Mouse (Mus musculus) activated CD4-positive, CD25-positive, alpha-beta regulatory T cell, adult 4 months (primary cell): ENCODE measurements around the gene F12. TPM values are rescaled to one million over a fixed set of nuclear protein-coding genes. Genes with fewer than 3 reads are reported as not detected.
"Not testable (repeated sequence)": the region's sequence is repeated elsewhere in the genome, so short reads cannot be mapped to it uniquely, and the experiment has no call there.

Source experiments
- ATAC-seq: one replicate; pipeline ENCODE4 v1.8.0; 2017
- polyA plus RNA-seq, 2 experiments: library from polyadenylated mRNA; unstranded; fragments of 100-300 nt; shearing (Covaris generic); gene quantifications; one replicate each; pipeline ENCODE4 v1.2.1; 2017

The F12 gene
- polyA plus RNA-seq, 2 experiments from 2014 or later, result not detected

DNA sequence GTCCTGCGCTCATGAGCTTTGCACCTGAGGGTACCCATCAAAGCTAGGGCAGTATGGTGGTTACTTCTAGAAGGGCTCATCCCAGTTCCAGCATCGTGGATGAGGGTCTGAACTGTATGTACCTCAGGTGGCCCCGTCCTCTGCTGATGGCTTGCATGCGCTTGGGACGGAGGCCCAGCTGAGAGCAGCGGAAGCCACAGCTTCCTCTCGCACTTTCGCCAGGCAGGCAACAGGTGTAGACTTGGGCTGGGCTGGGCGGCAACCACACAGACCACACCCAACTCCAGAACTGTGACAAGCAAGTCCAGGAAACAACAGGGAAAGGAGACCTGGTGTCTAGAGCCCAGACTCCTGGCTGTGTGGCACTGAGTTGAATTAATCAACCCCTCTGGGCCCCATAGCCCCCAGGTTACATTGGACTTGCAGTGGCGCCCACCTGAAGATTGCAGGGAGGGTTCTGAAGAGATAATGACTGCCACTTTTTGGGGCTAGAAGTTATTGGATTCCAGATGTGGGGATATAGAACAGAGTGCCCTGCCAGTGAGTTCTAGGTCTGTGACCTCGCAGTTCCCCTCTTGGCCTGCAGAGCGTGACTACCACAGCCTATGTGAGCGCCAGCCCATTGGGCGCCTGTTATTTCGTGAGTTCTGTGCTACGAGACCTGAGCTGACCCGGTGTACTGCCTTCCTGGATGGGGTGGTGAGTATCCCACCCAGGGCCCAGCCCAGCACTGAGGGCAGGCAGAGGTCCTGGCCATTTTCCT, 23.3 kb upstream of the F12 start:
- peak; percentile 15 for ATAC-seq

DNA sequence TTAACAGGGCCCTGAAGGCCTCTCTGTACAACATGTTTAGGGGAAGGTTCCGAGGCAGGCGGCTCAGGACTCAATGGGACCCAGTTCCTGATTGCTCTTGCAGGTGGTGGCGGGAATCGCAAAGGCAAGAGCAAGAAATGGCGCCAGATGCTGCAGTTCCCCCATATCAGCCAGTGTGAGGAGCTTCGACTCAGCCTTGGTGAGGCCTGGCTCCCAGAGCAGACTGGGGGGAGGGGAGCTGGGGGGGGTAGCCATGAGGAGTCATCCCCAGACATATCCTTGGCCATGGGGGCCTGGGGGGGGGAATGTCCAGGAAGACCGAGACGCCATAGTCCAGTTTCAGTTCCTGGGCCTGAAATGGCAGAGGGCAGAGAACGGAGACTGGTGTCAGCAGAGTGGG, 22.6 kb upstream of the F12 start:
- no peak for ATAC-seq

DNA sequence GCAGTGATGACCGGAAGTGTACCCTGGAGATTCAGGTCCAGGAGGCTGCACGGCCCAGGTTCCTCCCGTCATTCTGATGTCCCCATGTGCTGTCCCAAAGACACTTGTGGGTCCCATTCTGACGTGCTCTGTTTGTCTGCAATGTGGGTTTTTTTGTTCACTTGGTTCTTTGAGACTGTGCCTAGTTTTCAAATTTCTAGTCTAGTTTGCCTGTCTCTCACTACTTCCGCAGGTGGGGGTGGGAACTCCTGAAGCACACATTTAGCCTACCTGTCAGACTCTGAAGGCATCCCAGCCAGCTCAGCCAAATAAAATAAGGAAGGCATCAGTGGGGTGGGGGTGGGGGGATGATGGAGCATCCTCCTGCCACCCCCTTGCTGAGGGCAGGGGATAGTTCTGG, 21.5 kb upstream of the F12 start:
- ATAC-seq, result no peak

DNA sequence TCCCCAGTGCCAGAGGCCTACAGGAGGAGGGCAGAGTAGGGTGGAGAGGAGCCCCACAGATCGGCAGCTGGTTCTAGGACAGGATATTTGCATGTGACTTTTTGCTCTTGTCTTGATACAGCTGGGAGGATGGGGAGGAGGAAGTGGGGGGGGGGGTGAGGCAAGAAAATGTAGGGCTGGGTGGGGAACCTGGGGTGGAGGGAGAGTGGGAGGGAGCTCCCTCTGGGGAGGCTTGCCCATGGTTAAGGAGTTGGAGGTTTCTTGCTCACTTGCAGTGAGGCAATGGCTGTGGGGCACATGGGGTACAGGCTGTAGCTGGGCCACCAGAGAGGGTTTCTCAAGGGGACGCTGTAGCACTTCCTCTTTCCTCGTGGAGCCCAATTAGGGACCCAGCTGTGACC, 20.9 kb upstream of the F12 start:
- ATAC-seq, result peak; percentile 4

DNA sequence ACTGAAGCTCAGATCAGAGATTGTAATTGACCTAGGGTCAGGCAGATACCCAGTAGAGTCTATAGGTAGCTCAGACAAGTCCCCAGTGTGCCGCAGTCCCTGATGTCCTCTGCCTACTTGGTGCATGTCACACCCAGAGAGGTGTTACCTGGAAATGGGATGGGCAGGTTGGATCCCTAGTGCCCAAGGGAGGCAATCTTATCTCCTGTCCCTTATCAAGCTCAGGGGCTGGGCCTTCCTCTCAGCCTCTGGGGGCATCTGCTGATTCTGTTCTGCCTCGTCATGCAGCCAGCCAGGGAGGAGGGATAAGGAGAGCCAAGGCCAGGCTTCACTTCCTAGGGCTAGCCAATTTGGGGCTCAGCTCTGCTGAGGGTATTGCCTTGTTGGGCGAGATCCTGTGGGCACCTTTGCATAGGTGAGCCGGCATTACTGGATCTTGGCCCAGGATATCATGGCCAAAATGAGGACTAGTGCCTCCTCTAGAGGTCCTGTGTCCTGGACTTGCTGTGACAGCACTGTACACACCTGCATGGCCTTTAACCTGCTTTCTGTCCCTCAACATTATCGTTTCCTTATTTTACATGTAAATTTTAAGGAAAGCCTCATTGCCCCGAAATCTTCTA, 20.0 kb upstream of the F12 start:
- no peak for ATAC-seq

DNA sequence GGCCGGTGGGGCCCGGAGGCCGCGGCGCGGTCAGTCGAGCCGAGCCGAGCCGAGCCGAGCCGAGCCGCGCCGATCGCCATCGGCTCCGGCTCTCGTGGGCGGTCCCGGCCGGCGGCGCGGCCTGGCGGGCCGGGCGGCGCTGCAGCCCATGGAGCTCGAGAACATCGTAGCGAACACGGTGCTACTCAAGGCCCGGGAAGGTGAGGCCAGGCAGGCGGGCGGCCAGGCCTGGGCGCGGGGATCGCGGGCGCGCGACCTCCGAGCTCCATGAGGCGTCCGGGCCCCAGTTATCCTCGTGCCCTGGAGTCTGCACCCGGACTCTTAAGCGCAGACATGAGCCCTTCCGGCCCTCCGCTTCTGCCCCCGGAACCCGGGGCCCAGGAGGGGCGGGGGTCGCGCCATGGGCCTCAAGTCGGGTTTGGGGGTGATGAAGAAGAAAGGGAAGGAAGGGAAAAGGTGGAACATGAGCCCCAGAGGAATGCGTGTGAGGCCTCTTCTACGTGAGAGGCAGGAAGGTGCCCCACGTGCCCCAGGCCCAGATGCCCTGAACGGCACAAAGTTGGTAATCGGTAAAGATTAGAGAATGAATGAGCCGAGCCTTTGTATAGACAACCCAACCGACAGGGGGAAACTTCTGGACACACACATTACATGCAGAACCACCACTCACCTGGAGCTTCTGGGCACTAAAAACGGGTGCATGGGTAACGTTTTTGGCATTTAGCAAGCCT, 18.9 kb upstream of the F12 start:
- ATAC-seq, result no peak

DNA sequence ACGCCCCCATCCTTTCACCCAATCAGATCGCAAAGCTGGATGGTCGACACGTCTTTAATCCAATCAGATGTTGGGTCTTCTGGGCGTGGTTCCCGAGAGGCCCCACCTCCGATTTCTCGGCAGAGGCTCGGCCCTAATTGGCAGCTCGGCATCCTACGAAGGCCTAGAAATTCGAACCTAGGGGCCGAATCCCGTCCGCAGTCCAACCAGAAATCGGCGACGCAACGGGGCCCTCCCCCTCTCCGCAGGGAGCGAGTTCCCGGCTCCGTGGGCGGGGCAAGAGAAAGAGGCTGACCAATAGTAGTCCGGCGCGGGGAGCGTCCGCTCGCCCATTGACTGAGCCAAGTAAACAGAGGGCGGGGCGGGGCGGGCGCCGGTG, 18.3 kb upstream of the F12 start, which contains the start of gene Grk6:
Grk6 (plus strand) TSS at position 136 of the 379 bp plus-strand sequence.
- peak; percentile 71 for ATAC-seq

DNA sequence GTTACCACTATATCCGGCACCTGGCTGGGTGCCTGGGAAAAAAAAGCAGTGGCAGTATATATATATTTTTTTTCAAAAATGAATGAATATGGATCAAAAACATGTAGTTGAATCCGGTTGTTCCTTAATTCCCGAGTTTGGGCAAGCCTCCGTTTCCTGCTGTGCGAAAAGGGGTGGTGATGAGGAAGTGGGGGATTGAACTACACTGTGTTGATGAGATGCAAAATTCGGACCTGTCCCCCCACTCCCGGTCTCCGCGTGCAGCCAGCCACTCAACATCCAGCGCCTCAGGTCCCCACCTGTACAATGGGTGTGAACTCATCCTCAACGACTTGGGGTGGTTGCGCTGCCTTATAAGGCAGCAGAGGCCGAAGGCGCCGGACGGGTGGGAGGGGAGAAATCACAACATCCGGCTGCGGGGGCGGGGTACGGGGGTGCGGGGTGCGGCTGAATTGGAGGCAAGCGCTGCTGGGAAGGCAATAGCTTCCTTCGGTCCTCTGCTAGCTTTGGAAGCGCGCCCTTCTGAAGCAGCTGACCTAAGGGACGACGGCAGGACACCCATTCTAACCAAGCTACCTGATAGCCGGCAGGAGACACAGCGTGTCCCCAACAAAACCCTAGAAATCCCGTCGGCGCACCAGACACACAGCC, 17.8 kb upstream of the F12 start:
- peak; percentile 32 for ATAC-seq

DNA sequence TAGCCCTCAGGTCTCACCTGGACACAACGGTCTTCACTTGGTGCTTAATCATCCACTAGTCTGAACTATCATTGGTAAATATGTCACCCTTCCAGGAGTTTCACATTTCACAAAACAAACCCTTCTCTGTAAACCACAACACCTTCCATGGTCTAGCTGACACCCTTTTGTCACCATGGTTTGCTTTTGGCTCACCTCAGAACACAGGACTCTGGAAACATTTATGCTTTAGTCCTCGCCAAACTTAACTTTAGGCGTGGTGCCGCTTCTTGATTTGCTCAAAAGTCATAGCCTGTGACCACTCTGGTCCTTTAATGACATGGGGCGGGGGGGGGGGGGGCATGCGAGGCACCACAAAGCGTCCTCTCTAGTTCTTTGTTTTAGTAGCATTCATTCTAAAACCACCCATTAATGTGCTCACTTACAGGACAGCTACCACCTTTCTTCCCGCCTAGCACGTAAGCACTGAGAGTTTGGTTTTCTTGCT, 17.2 kb upstream of the F12 start:
- ATAC-seq, result peak; percentile 40

DNA sequence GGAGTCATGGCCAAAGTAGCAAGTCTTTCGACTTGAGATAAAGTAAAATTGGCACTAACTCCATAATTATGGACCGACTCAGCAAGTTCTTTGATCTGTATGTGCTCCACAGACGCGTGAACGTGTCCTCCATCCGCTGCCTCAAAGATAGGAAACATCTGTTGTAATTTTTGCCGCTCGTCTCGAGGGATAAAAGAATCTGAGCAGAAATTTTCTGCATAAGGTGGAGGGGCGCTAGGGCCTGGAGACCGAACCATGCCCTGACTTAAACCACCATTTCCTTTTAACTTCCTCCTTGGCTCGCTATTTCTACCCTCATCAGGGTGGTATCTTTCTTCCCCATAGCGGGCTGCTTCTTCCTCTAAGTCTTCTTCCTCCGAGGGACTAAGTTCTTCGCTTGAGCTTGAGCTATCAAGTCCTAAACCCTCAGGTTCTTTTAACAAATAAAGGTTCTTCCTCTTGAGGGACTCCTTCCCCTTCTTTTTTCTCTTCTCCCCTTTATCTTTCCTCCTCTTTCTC, 10.6 kb upstream of the F12 start:
- ATAC-seq, result not testable (repeated sequence)

DNA sequence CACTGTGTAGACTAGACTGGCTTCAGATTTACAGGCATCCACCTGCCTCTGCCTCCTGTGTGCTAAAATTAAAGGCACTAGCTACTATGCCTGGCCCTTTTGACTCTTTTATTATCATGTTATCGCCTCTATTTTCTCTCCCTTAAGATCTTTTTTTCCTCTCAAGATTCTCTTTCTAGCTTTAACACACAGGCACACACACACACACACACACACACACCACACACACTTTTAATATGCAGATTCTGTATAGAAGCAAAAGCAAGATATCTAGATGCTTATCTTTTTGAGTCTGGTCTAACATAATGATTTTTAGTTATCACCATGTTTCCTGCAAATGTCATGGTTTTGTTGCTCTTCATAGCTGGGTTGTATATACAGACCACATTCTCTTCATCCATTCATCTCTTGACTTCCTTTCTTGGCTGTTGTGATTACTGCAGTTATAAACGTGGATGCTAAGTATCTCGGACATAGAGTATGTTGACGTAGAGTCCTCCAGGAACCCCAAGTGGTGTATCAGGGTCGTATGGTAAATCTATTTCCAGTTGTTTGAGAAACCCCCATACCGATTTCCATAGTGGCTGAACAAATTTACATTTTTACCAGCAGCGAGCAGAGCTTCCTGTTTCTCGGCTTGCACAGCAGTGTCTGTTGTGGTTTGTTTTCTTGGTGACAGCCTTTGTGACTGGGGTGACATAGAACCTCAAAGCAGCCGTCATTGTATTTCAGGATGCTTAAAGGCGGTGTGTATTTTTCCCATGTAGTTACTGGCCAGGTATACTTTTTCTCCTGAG, 5.5 kb upstream of the F12 start:
- peak; percentile 96 for ATAC-seq

DNA sequence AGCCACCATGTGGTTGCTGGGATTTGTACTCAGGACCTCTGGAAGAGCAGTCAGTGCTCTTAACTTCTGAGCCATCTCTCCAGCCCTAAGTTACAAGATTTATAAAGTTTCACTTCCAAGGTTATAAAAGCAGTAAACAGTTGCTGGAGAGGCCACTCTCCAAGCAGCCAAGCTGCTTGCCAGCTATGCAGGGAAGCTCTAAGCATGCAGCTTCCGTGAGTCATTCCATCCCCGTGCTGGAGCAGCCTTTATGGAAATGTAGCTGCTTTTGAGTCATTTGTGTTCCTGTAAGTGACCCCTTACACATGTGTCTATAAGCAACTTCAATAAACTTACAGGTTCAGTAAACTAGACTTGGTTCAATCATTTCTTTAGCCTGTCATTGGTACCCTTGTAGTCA, 4.0 kb upstream of the F12 start:
- no peak for ATAC-seq

DNA sequence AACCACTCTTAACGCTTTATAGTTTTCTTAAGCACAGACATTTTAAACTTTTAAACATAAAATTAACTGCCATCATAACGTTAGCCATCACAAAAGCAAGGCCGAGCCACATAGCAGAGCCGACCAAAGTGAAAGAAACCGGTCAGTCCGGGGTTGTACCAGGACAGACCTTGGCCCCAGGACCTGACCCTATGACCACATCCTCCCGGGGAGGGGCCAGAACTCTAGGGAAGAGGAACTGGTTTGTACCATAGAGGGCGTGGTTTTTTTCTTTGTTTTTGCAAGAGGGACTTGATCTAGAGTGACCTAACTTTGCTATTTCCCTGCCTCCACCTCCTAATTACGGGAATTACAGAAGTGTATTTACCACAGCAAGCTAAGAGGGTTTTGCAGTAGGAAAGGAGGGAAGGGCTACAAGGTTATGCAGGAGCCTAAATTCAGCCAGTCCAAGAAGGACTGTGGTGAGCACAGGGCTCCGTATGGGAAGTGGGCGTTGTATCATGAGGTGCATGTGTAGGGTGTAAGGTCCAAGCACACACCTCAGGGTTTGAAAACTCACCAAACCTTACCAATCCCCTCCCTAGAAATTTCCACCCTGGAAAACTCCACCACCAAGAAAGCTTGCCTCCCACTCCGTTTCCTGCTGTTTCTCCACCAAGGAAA, 2.8 kb upstream of the F12 start:
- no peak for ATAC-seq

DNA sequence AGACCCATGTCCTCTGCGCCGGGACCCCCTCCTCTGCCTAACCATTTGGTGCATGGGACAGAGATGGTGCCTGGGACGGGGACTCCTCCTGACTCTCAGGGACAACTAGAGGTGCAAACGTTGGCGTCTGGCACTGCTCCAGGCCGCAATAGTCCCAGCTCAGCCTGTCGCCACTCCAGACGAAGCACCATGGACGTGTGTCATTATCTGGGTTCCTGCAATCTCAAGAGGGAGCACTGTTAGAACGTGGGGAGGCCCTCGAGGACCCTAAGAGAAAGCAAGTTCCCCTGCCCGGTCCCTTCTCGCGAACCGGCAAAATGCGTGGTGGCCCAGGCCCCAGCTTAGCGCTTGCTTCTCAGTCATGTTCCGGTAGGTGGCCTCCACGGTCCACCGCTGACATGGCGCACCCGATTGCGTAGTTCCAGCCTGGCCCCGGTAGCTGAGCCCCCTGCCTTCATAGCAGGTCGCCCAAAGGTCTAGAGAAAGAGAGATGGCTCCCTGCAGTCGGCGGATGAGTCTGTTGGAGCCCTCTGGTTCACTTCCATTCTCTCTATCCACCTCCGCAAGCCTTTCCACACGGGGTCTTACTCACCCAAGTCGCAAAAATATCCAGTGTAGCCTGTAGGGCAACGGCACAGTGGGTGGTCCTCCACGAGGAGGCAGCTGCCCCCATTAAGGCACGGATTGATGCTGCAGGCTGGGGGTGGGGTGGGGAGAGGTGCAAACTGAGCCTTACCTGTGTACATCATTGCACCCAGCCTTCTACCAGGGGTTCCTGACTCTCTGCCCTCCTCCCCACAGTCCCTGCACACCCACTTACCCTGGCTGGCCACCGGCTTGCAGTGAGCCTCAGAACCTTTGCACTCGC, 5.4 kb downstream of the F12 start:
- peak; percentile 77 for ATAC-seq

DNA sequence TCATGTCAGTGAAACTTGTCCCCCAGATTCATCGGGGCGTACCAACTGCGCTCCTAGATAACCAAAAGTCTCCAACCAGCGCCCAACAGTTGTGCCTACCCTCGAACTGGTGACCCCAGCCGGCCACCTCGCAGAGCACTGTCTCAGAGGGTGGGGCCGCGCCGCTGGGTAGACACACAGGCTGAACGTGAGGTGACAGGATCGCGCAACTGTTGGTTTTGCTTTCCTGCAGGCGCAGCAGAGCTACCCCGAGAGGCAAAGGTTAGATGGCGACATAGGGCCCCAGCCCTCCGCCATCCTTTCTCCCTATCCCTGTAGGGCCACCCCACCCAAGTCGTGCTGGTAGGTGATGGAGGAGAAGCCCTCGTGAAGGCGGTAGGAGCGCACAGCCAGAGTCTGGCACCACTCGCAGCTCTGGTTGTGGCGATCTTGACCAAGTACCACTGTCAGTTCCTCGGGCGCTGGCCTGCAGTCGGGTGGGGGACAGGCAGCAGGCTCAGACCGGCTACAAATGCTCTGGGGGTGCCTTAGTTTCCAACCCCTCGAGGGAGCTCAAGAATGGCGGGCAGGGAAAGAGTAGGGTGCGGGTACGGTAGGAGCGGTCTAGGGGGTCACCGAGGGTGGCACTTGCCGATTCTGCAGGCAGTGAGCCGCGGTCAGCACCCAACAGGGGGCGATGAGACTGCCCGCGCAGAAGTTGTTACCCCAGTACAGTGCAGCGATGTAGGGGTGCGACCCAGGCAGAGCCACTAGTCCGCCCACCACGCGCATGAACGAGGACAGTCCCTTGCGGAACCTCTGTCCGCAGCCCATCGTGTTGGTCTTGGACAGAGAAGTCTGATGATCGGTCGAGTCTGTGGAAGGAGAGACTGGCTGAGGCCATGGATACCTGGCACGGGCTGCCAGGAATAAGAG, 6.3 kb downstream of the F12 start:
- no peak for ATAC-seq

DNA sequence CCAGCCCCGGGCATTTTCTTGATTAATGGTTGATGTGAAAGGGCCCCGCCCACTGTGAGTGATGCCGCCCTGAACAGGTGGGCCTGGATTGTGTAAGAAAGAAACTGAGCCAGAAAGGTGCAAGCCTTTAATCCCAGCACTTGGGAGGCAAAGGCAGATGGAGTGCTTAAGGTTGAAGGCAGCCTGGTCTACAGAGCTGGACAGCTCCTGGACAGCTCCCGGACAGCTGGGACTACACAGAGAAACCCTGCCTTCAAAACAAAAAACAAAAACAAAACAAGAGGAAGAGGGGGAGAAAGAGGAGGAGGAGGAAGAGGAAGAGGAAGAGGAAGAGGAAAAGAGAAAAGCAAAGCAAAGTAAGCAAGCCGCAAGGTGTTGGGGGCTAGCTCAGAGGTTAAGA, 7.5 kb downstream of the F12 start:
- ATAC-seq, result no peak

DNA sequence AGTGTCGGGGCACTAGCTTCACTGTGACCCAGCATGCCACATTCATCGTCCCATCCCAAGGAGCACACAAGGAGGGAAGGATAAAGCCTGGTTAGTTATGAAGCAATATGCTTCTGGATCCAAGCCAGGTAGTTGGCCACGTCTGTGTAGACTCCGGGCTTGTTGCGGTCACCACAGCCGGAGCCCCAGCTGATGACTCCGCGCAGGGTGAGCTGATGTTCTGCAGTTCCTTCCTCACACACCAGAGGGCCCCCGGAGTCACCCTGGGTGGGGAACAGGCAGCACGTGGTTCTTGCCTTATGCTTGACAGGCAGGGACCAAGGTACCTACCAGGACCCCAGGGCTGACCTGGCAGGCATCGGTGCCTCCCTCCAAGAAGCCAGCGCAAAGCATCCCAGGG, 8.6 kb downstream of the F12 start:
- peak; percentile 76 for ATAC-seq

DNA sequence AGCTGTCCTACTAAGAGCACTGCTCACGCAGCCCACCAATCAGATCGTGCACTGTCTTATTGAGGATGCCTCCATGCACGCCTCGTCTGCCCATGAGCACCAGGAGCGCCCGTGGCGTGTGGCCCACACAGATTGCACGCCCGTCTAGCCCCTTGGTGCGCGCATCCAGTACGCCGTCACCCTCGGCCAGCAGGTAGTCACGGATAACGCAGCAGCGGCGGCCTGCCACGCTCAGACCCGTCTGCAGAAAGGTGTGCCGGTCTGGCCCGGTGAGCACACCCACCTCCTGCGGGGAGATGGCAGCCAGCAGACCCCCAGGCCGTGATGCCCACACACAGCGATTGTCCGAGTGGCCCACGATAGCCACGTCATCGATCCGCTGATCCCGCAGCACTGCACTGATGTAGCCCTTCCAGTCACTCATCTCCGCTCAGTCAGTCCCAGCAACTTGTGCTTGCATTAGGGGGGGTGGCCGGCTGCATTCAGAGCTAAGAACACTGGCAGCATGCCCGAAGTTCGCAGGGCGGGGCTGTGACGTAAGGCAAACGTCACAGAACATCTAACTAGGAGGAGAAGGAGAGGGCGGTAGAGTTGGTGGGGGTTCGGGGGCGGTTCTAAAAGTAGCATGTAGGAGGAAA, 11.7 kb downstream of the F12 start, which contains the start of gene Pfn3:
Pfn3 (minus strand) TSS at position 490 of the 638 bp plus-strand sequence.
- no peak for ATAC-seq

DNA sequence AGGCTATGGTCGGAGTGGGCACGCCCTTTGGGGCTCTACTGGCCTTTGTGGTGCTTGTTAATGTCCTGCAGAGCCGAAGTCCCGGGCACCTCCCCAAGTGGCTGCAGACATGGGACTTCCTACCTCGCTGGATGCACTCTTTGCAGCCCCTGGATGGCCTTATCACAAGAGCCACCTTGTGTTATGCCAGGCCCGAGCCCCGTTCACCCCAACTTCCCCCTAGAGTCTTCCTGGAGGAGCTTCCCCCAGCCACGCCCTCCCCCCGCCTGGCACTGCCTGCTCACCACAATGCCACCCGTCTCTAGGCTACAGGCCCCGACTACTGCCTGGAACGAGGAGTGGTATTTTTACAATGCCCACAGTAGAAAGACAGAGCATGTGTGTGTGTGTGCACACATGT, 13.3 kb downstream of the F12 start:
- ATAC-seq, result no peak
